Mouse (Mus musculus) lung, postnatal 0 days (tissue): ENCODE measurements around the gene Pld3.

Experiments used
- CTCF ChIP-seq: IDR thresholded peaks from 2 replicates; pipeline ENCODE4 v1.5.1; 2016; ENCODE audit warnings: antibody characterized with exemption, mild to moderate bottlenecking
- EP300 ChIP-seq: IDR thresholded peaks from 2 replicates; pipeline ENCODE4 v1.6.1; 2016; ENCODE audit warnings: antibody characterized with exemption, mild to moderate bottlenecking, control low read depth

- no peak for TF ChIP-seq CTCF
- no peak for TF ChIP-seq EP300
Observed at GRCm38 (mm10) chr7:27520599-27520998, 32.4 kb downstream of the Pld3 start.
